Mouse (Mus musculus) intestine, embryonic 15.5 days (tissue): Measurements from ENCODE around the gene Itgb2. TPM values are rescaled to one million over a fixed set of nuclear protein-coding genes. Genes with fewer than 3 reads are reported as not detected.

Source experiments
- ATAC-seq: fragments of 200-750 bp; cut with Nextera tagmentation; 2 replicates; pipeline ENCODE4 v1.8.0; 2017; ENCODE audit warnings: moderate TSS enrichment, moderate library complexity
- H3K27ac ChIP-seq: fragments of 300-500 bp; sonication (generic); 2 replicates; pipeline ENCODE4 v1.5.1; 2015; ENCODE audit warnings: mild to moderate bottlenecking, inconsistent platforms
- H3K27me3 ChIP-seq: fragments of 300-500 bp; sonication (generic); replicated peaks from 2 replicates; pipeline ENCODE4 v1.6.1; 2015; ENCODE audit warnings: inconsistent platforms
- H3K36me3 ChIP-seq: fragments of 300-500 bp; sonication (generic); 2 replicates; pipeline ENCODE4 v1.6.1; 2015; ENCODE audit warnings: inconsistent platforms
- H3K4me1 ChIP-seq: fragments of 300-500 bp; sonication (generic); replicated peaks from 2 replicates; pipeline ENCODE4 v1.6.1; 2015; ENCODE audit warnings: inconsistent platforms
- H3K4me2 ChIP-seq: fragments of 300-500 bp; sonication (generic); replicated peaks from 2 replicates; pipeline ENCODE4 v1.6.1; 2015; ENCODE audit warnings: mild to moderate bottlenecking, inconsistent platforms
- H3K4me3 ChIP-seq: fragments of 300-500 bp; sonication (generic); replicated peaks from 2 replicates; pipeline ENCODE4 v1.5.1; 2015; ENCODE audit warnings: inconsistent platforms
- H3K9ac ChIP-seq: fragments of 300-500 bp; sonication (generic); 2 replicates; pipeline ENCODE4 v1.6.1; 2015; ENCODE audit warnings: inconsistent platforms
- H3K9me3 ChIP-seq: fragments of 300-500 bp; sonication (generic); 2 replicates; pipeline ENCODE4 v1.6.1; 2016; ENCODE audit warnings: inconsistent platforms
- WGBS: fragments of 180-500 bp; shearing (Covaris S2); methylation state at CpG from one replicate; pipeline ENCODE4 v1.1.7; 2015; 5-methylcytosine and 5-hydroxymethylcytosine counted together
- polyA plus RNA-seq: library from polyadenylated mRNA; unstranded; fragments of >200 nt; fragmentation: Nextera tagmentation; extraction: Ambion mirVana; gene quantifications from 2 replicates; pipeline ENCODE4 v1.2.1, GENCODE M21; 2015

Itgb2 gene
- polyA plus RNA-seq, 1 experiment from 2014 or later, result 3.7 TPM

DNA sequence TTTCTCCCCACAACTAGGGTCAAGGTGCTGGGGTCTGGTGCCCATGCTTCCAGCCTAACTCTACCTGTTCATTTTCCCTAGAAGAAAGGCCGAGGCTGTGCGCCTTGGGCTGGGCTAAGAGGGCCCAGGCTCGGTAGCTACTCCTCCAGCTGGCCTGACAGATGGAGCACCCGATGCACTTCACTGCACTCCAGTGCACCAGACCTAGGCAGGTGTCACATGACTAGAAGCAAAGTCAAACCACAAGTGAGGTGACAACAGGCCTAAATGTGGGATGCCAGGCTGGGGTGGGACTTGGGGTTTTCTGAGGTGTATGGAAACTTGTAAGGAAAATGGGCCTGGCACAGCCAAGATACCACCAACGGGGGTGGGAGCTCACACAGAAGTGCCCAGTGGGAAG, 23.5 kb upstream of the Itgb2 start:
- no peak overlapping the region for H3K4me3 ChIP-seq
- WGBS, result 89% methylated on average over 5 of the region's 5 CpGs
- H3K27ac ChIP-seq, result no peak overlapping the region
- H3K9me3 ChIP-seq, result no peaks in the 10 kb centered on the region
- peaks cover 43% of the 10 kb centered on the region for H3K36me3 ChIP-seq
- no peak for ATAC-seq
- H3K27me3 ChIP-seq, result no peaks in the 10 kb centered on the region
- H3K9ac ChIP-seq, result no peak overlapping the region
- H3K4me2 ChIP-seq, result no peak overlapping the region
- H3K4me1 ChIP-seq, result peaks cover 8% of the 10 kb centered on the region; the same call in 1 of the 2 replicates

DNA sequence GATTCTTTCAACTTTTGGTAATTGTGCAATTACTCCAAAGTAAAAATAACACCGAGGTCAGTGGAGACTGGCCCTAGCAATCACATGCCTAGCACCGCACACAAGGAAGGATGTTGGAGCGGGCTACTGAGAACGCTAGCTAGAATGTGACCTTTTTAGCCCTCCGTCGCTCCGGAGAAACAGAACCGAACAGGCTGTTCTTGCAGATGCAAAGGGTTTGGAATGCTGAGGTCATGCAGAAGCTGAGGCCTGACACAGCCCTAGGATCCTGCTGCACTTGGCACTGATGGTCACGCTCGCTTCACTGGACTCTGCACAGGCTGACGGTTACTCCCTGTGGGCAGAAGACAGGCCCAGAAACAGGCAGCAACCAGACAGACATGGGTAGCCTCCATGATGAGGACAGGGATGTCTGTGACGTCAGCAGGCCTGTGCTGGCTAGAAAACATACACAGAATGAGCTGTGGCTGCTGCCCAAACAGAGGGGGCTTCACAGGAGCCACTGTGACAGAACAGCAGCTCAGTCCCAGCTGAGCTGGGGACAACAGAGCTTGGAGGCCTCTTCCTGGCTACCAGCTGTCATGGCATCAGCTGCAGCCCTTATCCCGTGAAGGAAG, 23.0 kb upstream of the Itgb2 start:
- Histone ChIP-seq H3K4me3 (no peak overlapping the region), H3K27ac (no peak overlapping the region), H3K36me3 (peaks cover 48% of the 10 kb centered on the region), H3K9me3 (no peaks in the 10 kb centered on the region), H3K4me1 (peaks cover 8% of the 10 kb centered on the region; the same call in 1 of the 2 replicates), H3K4me2 (no peak overlapping the region), H3K9ac (no peak overlapping the region), H3K27me3 (no peaks in the 10 kb centered on the region)
- 88% methylated on average over 13 of the region's 13 CpGs for WGBS
- ATAC-seq, result no peak

GRCm38 (mm10) chr10:77507779-77508178, 22.3 kb upstream of the Itgb2 start:
- Histone ChIP-seq H3K27ac (no peak overlapping the region), H3K4me2 (no peak overlapping the region), H3K4me3 (no peak overlapping the region), H3K36me3 (peaks cover 51% of the 10 kb centered on the region), H3K27me3 (no peaks in the 10 kb centered on the region), H3K9ac (no peak overlapping the region), H3K4me1 (peaks cover 8% of the 10 kb centered on the region; the same call in 1 of the 2 replicates), H3K9me3 (no peaks in the 10 kb centered on the region)
- no peak for ATAC-seq
- WGBS, result 94% methylated on average over 4 of the region's 4 CpGs

DNA sequence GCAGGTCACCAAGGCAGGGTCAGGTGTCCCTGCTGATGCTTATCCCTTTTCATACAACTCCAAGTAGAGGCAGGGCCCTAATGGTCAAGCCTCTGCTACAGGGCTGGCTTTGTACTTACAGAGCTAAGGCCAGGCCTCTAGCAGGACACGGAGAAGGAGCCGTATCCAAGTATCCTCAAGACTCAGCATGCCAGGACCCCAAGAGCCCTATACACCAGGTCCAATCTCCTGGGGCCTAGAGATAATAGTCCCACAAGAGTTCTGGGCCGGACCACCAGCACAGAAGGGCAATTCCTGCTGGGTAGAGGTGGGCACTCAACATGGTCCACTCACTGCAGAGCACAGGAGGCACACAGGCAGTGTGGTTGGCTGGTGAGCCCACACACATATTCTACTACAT, 21.3 kb upstream of the Itgb2 start:
- Histone ChIP-seq H3K4me2 (no peak overlapping the region), H3K4me3 (no peak overlapping the region), H3K27ac (peak overlapping the region; percentile 81; the same call in 1 of the 2 replicates), H3K36me3 (peaks cover 45% of the 10 kb centered on the region), H3K9ac (peak overlapping the region; percentile 1; the same call in 1 of the 2 replicates), H3K4me1 (peaks cover 8% of the 10 kb centered on the region; the same call in 1 of the 2 replicates), H3K27me3 (no peaks in the 10 kb centered on the region), H3K9me3 (no peaks in the 10 kb centered on the region)
- 98% methylated on average over 3 of the region's 3 CpGs for WGBS
- no peak for ATAC-seq

DNA sequence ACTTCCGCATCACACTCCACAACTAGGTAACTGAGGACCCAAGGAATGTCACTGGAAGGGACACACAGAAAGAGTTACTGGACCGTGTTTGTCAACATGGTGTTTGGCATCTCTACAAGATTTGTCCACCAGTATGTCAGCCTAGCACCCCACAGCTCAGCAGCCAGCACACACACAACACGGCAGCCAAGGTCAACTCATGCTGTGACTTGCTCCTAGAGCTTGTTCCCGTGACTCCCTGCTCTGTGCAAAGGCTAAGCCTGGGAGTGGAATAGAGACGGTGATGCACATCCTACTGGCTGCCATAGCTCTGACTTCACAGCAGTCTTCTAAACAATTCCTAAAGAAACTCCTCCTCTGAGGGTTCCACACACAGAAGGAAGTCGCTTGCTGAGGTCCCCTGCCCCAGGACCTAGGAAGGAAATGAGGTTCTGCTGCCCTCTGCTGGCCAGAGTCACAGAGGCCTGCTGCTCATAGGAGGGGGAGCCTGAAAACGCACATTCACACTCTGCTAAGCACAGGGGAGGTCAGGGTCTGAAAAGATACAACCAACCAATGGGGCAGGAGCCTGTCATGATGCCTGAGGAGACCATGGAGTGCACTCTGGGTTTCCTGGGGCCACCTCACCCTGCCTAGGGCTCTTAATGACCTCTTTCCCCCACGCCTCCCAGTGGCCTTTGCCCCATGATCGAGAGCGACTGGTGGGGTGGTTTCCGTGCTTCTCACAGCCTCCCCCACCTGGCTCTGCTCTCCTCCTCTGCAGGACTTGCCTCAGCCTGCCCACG, 20.5 kb upstream of the Itgb2 start:
- H3K4me2 ChIP-seq, result peak overlapping the region; percentile 35
- H3K36me3 ChIP-seq, result peaks cover 47% of the 10 kb centered on the region
- peak; percentile 94 for ATAC-seq
- H3K9ac ChIP-seq, result no peak overlapping the region
- H3K27me3 ChIP-seq, result no peaks in the 10 kb centered on the region
- WGBS, result 38% methylated on average over 12 of the region's 12 CpGs
- no peak overlapping the region for H3K4me3 ChIP-seq
- H3K4me1 ChIP-seq, result peaks cover 14% of the 10 kb centered on the region
- peak overlapping the region; percentile 81 for H3K27ac ChIP-seq
- H3K9me3 ChIP-seq, result no peaks in the 10 kb centered on the region

DNA sequence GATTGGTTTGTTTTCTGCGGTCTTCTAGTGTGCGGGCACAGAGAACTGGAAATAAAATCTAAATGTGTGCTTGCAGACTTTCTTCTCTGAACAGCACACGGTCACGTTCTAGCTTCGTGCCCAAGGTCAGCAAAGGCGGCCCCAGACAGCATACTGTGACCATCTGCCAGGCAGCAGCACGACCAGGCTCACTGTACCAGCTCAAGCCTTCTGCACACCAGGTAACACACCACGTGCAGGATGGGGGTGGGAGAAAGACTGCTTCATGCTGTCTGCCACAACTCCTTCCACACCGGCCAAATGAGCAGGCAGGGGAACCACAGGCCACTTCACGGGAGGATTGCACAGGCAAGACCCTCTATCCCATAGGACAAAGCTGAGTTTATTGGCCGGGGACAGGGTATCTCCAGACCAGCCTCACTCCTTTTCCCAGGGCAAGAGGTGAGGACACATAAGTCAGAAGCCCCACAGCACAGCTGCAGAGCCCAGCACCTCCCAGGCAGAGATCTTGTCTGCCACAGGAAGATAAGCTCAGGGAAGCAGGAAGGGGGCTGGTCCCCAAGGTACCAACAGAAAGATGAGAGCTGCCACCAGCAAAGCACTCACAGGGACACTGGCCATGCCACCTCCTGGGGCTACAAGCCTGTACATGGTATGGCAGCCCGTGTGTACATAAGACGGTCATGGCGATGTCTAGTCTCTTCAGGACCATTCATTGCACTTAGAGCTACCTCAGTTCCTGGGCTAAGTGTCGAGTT, 19.6 kb upstream of the Itgb2 start:
- Histone ChIP-seq H3K4me1 (peaks cover 17% of the 10 kb centered on the region), H3K27ac (peak overlapping the region; percentile 81), H3K9ac (no peak overlapping the region; the same call in 1 of the 2 replicates), H3K27me3 (no peaks in the 10 kb centered on the region), H3K4me3 (no peak overlapping the region), H3K36me3 (peaks cover 47% of the 10 kb centered on the region), H3K4me2 (peak overlapping the region; percentile 35), H3K9me3 (no peaks in the 10 kb centered on the region)
- 73% methylated on average over 15 of the region's 15 CpGs for WGBS
- ATAC-seq, result peak; percentile 50

DNA sequence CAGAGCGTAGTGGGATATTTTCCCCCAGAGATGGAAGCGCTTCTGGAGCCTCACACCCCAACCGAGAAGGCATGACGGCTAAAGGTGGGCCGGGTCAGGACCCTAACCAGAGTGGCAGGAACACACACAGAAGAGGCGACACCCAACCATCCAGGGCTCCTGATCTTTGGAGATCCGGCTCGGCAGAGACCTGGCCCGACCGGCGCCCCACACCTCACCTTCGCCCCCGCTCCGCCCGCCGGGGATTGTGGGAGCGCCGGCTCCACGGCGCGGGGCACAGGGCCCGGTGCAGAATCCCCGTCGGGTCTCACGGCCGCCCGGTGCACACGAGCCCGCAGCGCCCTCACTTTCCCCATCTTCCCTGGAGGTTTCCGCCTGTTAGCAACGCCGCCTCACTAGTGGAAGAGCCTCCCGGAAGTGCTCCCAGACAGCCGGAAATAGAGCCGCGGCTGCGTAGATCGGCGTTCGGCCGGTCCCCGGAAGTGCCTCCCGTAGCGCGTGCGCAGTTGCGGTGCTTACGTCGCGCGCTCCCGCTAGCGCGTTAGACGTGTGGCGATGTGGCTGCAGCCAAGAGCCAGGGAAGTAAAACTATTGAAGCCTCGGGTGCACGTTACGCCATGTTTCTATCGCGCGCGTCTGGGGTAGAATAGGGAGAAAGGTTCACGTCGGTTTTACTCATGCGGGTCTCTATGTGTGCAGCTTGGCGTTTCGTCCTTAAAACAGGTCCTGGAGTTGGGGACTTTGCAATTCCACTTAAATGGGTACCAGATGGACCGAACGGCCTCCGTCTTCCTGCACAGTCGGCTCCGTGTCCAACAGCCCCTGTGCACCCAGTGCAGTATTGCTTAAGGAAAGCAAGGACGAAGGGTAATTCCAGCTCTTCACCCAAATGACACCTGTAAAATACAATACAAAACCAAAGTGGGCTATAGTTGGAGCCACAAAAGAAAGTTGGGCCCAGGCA, 14.4 kb upstream of the Itgb2 start, which contains the start of gene Fam207a:
Gene Fam207a, minus strand, starts transcription at position 401 of the 964 bp plus-strand sequence.
- no peaks in the 10 kb centered on the region for H3K27me3 ChIP-seq
- peak within 1 kb of the TSS; percentile 62 for H3K4me3 ChIP-seq
- peaks cover 17% of the 10 kb centered on the region for H3K4me1 ChIP-seq
- WGBS, result under 1% methylated on average over 75 of the region's 75 CpGs
- peaks cover 21% of the 10 kb centered on the region for H3K36me3 ChIP-seq
- H3K27ac ChIP-seq, result peak within 1 kb of the TSS; percentile 63
- no peaks in the 10 kb centered on the region for H3K9me3 ChIP-seq
- peak within 1 kb of the TSS; percentile 89 for H3K4me2 ChIP-seq
- peak; percentile 95 for ATAC-seq
- H3K9ac ChIP-seq, result peak within 1 kb of the TSS; percentile 66

DNA sequence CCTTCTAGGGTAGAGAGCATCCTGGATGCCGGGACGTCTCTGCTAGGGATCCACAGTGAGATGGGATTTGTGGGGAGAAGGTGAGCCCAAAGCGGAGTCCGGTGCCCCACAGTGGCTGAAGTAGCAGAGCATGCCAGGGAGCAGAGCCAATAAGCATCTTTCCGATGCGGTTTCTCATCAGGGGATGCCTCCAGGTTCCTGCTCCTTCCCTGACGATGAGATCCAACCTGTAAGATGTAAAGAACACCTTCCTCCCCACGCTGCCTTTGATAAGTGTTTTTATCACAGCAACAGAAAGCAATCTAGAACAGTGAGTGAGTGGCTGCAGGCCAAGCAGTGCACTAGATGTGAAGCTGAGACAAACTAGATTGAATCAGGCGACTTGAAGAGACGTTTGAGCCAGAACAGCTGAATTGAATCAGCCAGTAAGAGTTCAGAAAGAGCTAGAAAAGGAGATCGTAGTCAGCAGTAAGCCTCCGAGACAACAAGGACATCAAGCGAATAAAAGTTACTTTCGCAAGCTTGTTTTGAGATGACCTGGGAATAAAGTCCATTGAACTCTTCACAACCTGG, 13.6 kb upstream of the Itgb2 start:
- ATAC-seq, result peak; percentile 13
- H3K27me3 ChIP-seq, result no peaks in the 10 kb centered on the region
- peak overlapping the region; percentile 62 for H3K4me3 ChIP-seq

GRCm38 (mm10) chr10:77517066-77517620, 12.9 kb upstream of the Itgb2 start:
- Histone ChIP-seq H3K27me3 (no peaks in the 10 kb centered on the region), H3K27ac (no peak overlapping the region), H3K4me2 (peak overlapping the region; percentile 89; the same call in 1 of the 2 replicates), H3K36me3 (peaks cover 8% of the 10 kb centered on the region; the same call in 1 of the 2 replicates), H3K9ac (0 out of 2 replicates have a peak overlapping the region, but pooled peaks have one; percentile 23), H3K9me3 (no peaks in the 10 kb centered on the region), H3K4me1 (peaks cover 17% of the 10 kb centered on the region), H3K4me3 (no peak overlapping the region)
- 20% methylated on average over 20 of the region's 20 CpGs for WGBS
- peak; percentile 42 for ATAC-seq

More for the DNA sequence above, 13.6 kb upstream of the Itgb2 start:
- Histone ChIP-seq H3K4me1 (peaks cover 17% of the 10 kb centered on the region), H3K4me2 (peak overlapping the region; percentile 89), H3K27ac (peak overlapping the region; percentile 63), H3K36me3 (peaks cover 15% of the 10 kb centered on the region), H3K9ac (peak overlapping the region; percentile 66), H3K9me3 (no peaks in the 10 kb centered on the region)
- 37% methylated on average over 14 of the region's 14 CpGs for WGBS

DNA sequence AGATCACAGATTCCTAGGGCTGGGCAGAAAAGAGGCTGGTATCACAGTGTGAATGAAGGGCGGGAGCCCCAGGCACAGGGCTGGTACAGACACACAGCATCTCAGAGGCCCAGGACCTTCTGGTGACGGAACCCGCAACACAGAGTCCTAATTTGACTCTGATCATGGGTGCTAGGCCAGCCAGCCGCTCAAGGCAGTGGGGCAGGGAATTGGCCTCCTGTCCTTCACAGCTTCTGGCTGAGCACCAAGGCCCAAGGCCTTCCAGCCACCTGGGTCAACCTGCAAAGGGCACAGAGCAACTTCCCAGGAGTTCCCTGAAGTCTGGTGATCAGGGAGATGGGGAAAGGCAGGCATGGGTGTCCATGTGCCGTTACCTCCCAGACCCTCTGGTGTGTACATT, 12.3 kb upstream of the Itgb2 start:
- no peak overlapping the region for H3K9ac ChIP-seq
- H3K27ac ChIP-seq, result no peak overlapping the region
- no peak for ATAC-seq
- H3K27me3 ChIP-seq, result no peaks in the 10 kb centered on the region
- H3K9me3 ChIP-seq, result no peaks in the 10 kb centered on the region
- WGBS, result 94% methylated on average over 5 of the region's 5 CpGs
- H3K4me2 ChIP-seq, result no peak overlapping the region
- H3K4me1 ChIP-seq, result peaks cover 19% of the 10 kb centered on the region
- 0 out of 2 replicates have a peak, but pooled peaks cover 6% of the 10 kb centered on the region for H3K36me3 ChIP-seq
- H3K4me3 ChIP-seq, result no peak overlapping the region

GRCm38 (mm10) chr10:77519191-77519590, 10.9 kb upstream of the Itgb2 start:
- 78% methylated on average over 3 of the region's 3 CpGs for WGBS
- H3K9me3 ChIP-seq, result no peaks in the 10 kb centered on the region

More at GRCm38 (mm10) chr10:77519191-77519590, 10.9 kb upstream of the Itgb2 start:
- Histone ChIP-seq H3K4me2 (no peak overlapping the region), H3K4me3 (no peak overlapping the region), H3K4me1 (peaks cover 17% of the 10 kb centered on the region), H3K27me3 (no peaks in the 10 kb centered on the region), H3K36me3 (no peaks in the 10 kb centered on the region), H3K9ac (no peak overlapping the region), H3K27ac (no peak overlapping the region)
- no peak for ATAC-seq
